In the genomic region with DNA sequence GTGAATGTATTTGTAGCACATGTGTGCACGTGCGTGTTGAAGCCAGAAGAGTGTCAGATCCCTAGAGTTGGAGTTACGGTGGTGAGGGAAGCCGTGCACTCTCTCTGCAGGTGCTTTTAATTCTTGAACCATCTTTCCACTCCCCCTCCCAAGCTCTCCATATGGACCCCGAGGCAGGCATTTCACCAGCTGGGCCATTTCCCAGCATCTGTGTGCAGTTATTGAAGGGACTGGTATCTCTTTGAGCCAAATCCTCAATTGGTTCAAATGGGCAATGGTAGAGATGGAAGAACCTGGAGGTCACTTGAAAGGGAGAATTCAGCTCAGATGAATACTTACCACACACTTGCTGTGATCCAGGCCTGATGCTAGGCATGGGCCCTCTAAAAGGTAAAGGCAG, we compare ENCODE assay signal across 17 mouse cellular contexts. TPM values are rescaled to one million over a fixed set of nuclear protein-coding genes. Genes with fewer than 3 reads are reported as not detected.
"Had no signal": no experiment of that assay in that cellular context is flagged by ENCODE, and none has a peak within 500 bp of the region (broad histone marks: within the 10 kb centered on the region; RNA-seq: fewer than 3 reads in every experiment).

No protein-coding gene starts in this region.

- H3K9me3 ChIP-seq: liver, embryonic 15.5 days; midbrain, embryonic 15.5 days; neural tube, embryonic 13.5 days; stomach, embryonic 15.5 days had no signal

- H3K27me3 ChIP-seq: liver, embryonic 15.5 days; midbrain, embryonic 15.5 days; neural tube, embryonic 13.5 days; stomach, embryonic 15.5 days had no signal

- H3K27ac ChIP-seq: kidney, postnatal 0 days; layer of hippocampus, adult 2 months; liver, embryonic 15.5 days; midbrain, embryonic 15.5 days; neural tube, embryonic 13.5 days; stomach, embryonic 15.5 days had no signal

- H3K36me3 ChIP-seq: liver, embryonic 15.5 days; midbrain, embryonic 15.5 days; neural tube, embryonic 13.5 days; stomach, embryonic 15.5 days had no signal

- H3K4me1 ChIP-seq: neural tube, embryonic 13.5 days had no signal

- DNase-seq: kidney, adult 8-10 months; kidney, postnatal 4 days; lung, embryonic 14.5 days; right cerebral cortex, postnatal 14 days; thymus, adult 2 months; thymus, postnatal 25 days had no signal

- H3K4me3 ChIP-seq: layer of hippocampus, adult 2 months; liver, embryonic 15.5 days; midbrain, embryonic 15.5 days; neural tube, embryonic 13.5 days; stomach, embryonic 15.5 days had no signal

RNA-seq across cellular contexts. Expression of a gene that starts 55.3 kb away (rescaled TPM):
- total RNA-seq: layer of hippocampus, adult 2 months; layer of hippocampus, postnatal 10 days; left cerebral cortex, postnatal 36 days; megakaryocyte, adult 5-6 weeks; monocyte, adult 5-6 weeks had no signal
- polyA plus RNA-seq: liver, embryonic 15.5 days; lung, embryonic 14.5 days; midbrain, embryonic 11.5 days; midbrain, embryonic 15.5 days; neural tube, embryonic 13.5 days had no signal
